Mouse (Mus musculus) 3134 (cell line): ENCODE data around the gene Gm27021.
A peak's percentile ranks its signal among the peaks of the same experiment; 100 is the strongest.

ENCODE experiments used
- DNase-seq: peaks from one replicate; pipeline ENCODE4 v3.0.0-alpha.2; 2011; ENCODE audit warnings: low spot score; ENCODE audit not compliant: insufficient read length; ENCODE audit errors: extremely low read depth

The Gm27021 gene

GRCm38 (mm10) chr8:120644663-120645062 is 23.2 kb downstream of the Gm27021 start:
- DNase-seq, result peak; percentile 86

- no peak for DNase-seq
Measured at GRCm38 (mm10) chr8:120642031-120642662, 25.7 kb downstream of the Gm27021 start.

- DNase-seq, result no peak
Measured at GRCm38 (mm10) chr8:120641245-120641644, 26.6 kb downstream of the Gm27021 start.

- DNase-seq, result peak; percentile 85
Measured at GRCm38 (mm10) chr8:120634329-120634839, 33.5 kb downstream of the Gm27021 start.

- peak; percentile 75 for DNase-seq
Measured at GRCm38 (mm10) chr8:120633665-120634271, 34.1 kb downstream of the Gm27021 start.

GRCm38 (mm10) chr8:120632969-120633664 is 34.8 kb downstream of the Gm27021 start:
- DNase-seq, result peak; percentile 53

GRCm38 (mm10) chr8:120631441-120632375 is 36.2 kb downstream of the Gm27021 start:
- DNase-seq, result peak; percentile 81

GRCm38 (mm10) chr8:120630848-120631247 is 37.0 kb downstream of the Gm27021 start:
- DNase-seq, result no peak

- no peak for DNase-seq
Measured at GRCm38 (mm10) chr8:120630031-120630430, 37.8 kb downstream of the Gm27021 start.

- DNase-seq, result no peak
Measured at GRCm38 (mm10) chr8:120627298-120627697, 40.6 kb downstream of the Gm27021 start.

GRCm38 (mm10) chr8:120626461-120626860 is 41.4 kb downstream of the Gm27021 start:
- DNase-seq, result no peak

GRCm38 (mm10) chr8:120623608-120624007 is 44.3 kb downstream of the Gm27021 start:
- DNase-seq, result no peak

- no peak for DNase-seq
Measured at GRCm38 (mm10) chr8:120622161-120622560, 45.7 kb downstream of the Gm27021 start.

- peak; percentile 25 for DNase-seq
Measured at GRCm38 (mm10) chr8:120620441-120620840, 47.4 kb downstream of the Gm27021 start.

GRCm38 (mm10) chr8:120619235-120620180 is 48.4 kb downstream of the Gm27021 start:
- no peak for DNase-seq

GRCm38 (mm10) chr8:120618110-120618509 is 49.8 kb downstream of the Gm27021 start:
- DNase-seq, result no peak

GRCm38 (mm10) chr8:120616663-120617626 is 50.9 kb downstream of the Gm27021 start:
- DNase-seq, result no peak

GRCm38 (mm10) chr8:120614491-120614890 is 53.4 kb downstream of the Gm27021 start:
- no peak for DNase-seq
